Mouse (Mus musculus): ENCODE data around the gene Dda1. TPM values are rescaled to one million over a fixed set of nuclear protein-coding genes. Genes with fewer than 3 reads are reported as not detected.

The Dda1 gene
- total and polyA plus RNA-seq, 2 experiments from 2014 or later = 66.4 to 73.5 TPM

DNA sequence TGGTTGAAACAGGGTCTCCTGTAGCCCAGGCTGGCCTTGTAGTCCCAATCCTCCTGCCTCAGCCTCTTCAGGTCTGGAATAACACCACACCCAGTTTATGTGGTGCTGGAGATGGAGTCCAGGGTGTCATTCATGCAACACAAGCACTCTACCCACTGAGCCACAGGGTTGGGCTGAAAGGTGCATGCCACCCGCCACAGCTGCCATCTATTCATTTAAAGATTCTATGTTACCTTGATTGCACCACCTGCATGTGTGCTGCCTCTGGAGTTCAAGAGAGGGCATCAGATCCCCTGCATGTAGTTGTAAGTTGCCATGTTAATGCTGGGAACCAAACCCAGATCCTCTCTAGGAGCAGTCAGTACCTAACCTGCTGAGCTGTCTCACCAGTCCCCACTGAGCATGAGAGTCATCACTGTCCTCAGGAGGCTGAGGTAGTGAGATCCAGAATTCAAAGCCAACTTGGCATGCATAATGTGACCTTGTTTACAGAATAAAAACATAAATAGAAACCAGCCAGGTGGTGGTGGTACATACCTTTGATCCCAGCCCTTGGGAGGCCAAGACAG lies 28.2 kb downstream of the Dda1 start:
- DNase-seq (ENCODE audit: low spot score) (no peak), ATAC-seq (ENCODE audit: insufficient read depth, low read depth) (no peak)
- Histone ChIP-seq H3K36me3 (replicated peaks; ENCODE audit: control insufficient read depth, insufficient read depth, low read length) (peaks cover 7% of the 10 kb centered on the region), H3K9me3 (replicated peaks; ENCODE audit: control insufficient read depth, low read length) (no peaks in the 10 kb centered on the region), H3K4me2 (ENCODE audit: low read depth, low read length) (no peak overlapping the region), H3K27ac (ENCODE audit: low read depth) (0 out of 2 replicates have a peak overlapping the region, but pooled peaks have one; percentile 54), H3K9ac (replicated peaks; ENCODE audit: low read depth, low read length) (no peak overlapping the region), H3K4me1 (ENCODE audit: control insufficient read depth, insufficient read depth) (peaks cover 44% of the 10 kb centered on the region), H3K4me3 (ENCODE audit: low read depth, low read length) (no peak overlapping the region), H3K27me3 (ENCODE audit: control insufficient read depth, insufficient read depth, low read length) (no peaks in the 10 kb centered on the region)
- no peak for TF ChIP-seq EP300 (IDR thresholded peaks at IDR 0.05; ENCODE audit: low read depth)
- no peak for TF ChIP-seq CTCF (IDR thresholded peaks at IDR 0.05; ENCODE audit: low read depth)
- WGBS = 96% methylated on average over 1 of the region's 1 CpGs

DNA sequence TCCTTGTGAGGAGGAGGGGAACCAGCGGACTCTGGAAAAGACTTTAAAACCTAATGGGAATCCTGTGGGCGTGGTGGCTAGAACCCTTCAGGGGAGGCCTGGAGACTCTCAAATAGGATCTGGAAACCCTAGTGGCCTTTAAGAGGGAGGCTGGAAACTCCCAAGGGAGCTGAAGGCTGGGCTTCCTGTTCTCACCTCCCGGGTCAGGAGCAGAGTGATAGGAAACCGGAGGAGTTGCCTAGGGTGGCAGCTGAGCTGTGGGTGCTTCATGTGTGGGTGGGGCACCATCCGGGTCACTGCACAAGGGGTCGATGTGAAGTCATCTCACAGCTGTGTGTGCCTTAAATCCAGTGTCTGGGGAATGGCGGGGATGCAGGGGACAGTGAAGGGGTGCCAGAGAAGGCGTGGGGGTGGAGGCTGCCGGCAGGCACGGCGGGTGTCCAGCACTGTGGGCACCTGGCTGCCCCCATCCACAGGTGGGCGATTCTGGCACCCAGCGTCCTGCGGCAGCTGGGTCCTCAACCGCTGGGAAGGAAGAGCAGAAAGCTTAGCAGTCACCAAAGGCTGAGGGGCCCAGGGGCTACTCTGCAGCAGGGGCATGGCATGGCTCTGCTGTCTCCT lies 29.0 kb downstream of the Dda1 start:
- peak overlapping the region; percentile 9; the same call in 1 of the 2 replicates for H3K4me2 ChIP-seq (ENCODE audit: low read depth, low read length)
- H3K36me3 ChIP-seq (replicated peaks; ENCODE audit: control insufficient read depth, insufficient read depth, low read length) = no peaks in the 10 kb centered on the region; the same call in 1 of the 2 replicates
- ATAC-seq (ENCODE audit: insufficient read depth, low read depth) (0 out of 2 replicates have a peak, but pooled peaks have one; percentile 8), DNase-seq (ENCODE audit: low spot score) (peak; percentile 35)
- no peaks in the 10 kb centered on the region for H3K27me3 ChIP-seq (ENCODE audit: control insufficient read depth, insufficient read depth, low read length)
- 15% methylated on average over 15 of the region's 15 CpGs for WGBS
- no peak overlapping the region for H3K4me3 ChIP-seq (ENCODE audit: low read depth, low read length)
- peaks cover 44% of the 10 kb centered on the region for H3K4me1 ChIP-seq (ENCODE audit: control insufficient read depth, insufficient read depth)
- H3K27ac ChIP-seq (ENCODE audit: low read depth) = peak overlapping the region; percentile 49
- no peaks in the 10 kb centered on the region for H3K9me3 ChIP-seq (replicated peaks; ENCODE audit: control insufficient read depth, low read length)
- no peak overlapping the region for H3K9ac ChIP-seq (replicated peaks; ENCODE audit: low read depth, low read length)
- no peak for TF ChIP-seq CTCF (IDR thresholded peaks at IDR 0.05; ENCODE audit: low read depth)
- TF ChIP-seq EP300 (IDR thresholded peaks at IDR 0.05; ENCODE audit: low read depth) = 0 out of 2 replicates have a peak, but pooled peaks have one; percentile 21

DNA sequence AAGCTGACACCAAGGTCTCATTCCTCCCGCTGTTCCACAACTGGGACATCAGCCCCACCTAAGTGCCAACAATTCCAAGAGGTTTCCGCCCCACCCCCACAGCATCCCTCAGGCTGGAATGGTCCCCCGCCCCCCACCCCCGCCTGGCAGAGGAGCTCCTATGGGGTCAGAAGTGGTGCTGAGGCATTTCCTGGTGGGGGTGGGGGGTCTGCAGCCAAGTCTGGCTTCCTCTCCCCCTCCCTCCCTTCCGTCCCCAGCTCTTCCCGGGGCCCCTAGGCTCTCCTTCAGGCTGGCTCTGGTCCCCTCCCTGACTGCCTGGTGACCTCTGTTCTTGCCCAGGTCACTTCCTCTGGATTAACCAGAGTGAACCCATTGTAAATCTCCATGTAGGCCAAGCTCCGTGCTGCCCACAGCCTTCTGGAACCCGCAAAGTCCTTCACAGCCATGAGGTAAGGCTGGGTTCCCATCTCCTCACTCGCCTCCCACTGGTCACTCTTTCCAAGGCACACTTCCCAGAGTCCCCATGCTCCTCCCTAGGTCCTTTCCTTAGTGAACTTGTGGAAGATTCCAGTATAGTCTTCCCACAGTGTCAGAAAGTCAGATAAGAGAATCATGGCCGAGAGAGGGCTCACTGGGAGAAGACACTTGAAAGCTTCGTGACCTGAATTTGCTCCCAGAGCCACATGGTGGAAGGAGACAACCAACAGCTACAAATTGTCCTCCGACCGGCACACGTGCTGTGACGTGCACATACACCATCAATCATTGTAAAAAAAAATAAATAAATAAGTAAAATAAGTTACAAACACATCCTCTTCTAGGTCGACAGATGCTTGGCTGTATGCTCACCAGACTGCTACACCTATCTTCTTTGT lies 30.1 kb downstream of the Dda1 start:
- WGBS = 31% methylated on average over 16 of the region's 16 CpGs
- DNase-seq (ENCODE audit: low spot score) (peak; percentile 43), ATAC-seq (ENCODE audit: insufficient read depth, low read depth) (no peak)
- Histone ChIP-seq H3K4me2 (ENCODE audit: low read depth, low read length) (peak overlapping the region; percentile 9; the same call in 1 of the 2 replicates), H3K4me1 (ENCODE audit: control insufficient read depth, insufficient read depth) (peaks cover 44% of the 10 kb centered on the region), H3K9ac (replicated peaks; ENCODE audit: low read depth, low read length) (no peak overlapping the region), H3K4me3 (ENCODE audit: low read depth, low read length) (no peak overlapping the region), H3K27ac (ENCODE audit: low read depth) (peak overlapping the region; percentile 49), H3K9me3 (replicated peaks; ENCODE audit: control insufficient read depth, low read length) (no peaks in the 10 kb centered on the region), H3K27me3 (ENCODE audit: control insufficient read depth, insufficient read depth, low read length) (no peaks in the 10 kb centered on the region), H3K36me3 (replicated peaks; ENCODE audit: control insufficient read depth, insufficient read depth, low read length) (no peaks in the 10 kb centered on the region)
- no peak for TF ChIP-seq CTCF (IDR thresholded peaks at IDR 0.05; ENCODE audit: low read depth)

DNA sequence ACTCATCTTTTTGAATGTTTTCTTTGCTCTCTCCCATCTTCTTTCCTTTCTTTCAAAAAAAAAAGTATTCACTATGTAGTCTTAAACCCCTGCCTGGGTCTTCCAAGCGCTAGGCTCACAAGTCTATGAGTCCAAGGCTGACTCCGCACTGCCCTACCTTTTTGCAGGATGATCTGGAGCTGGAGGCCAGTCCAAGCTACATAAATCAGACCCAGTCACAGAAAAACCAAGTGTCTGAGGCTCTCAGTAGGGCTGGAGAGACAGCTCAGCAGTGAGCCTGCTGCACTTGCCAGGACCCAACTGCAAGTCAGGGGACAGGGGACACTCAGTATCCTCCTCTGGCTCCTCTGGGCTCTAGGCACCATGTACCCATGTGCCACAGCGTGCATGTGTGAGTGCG lies 35.4 kb downstream of the Dda1 start:
- no peaks in the 10 kb centered on the region for H3K36me3 ChIP-seq (replicated peaks; ENCODE audit: control insufficient read depth, insufficient read depth, low read length)
- TF ChIP-seq CTCF (IDR thresholded peaks at IDR 0.05; ENCODE audit: low read depth) (no peak), EP300 (IDR thresholded peaks at IDR 0.05; ENCODE audit: low read depth) (no peak)
- no peak overlapping the region for H3K4me2 ChIP-seq (ENCODE audit: low read depth, low read length)
- H3K9me3 ChIP-seq (replicated peaks; ENCODE audit: control insufficient read depth, low read length) = no peaks in the 10 kb centered on the region
- H3K27me3 ChIP-seq (ENCODE audit: control insufficient read depth, insufficient read depth, low read length) = peaks cover 41% of the 10 kb centered on the region
- no peak overlapping the region for H3K27ac ChIP-seq (ENCODE audit: low read depth)
- WGBS = 90% methylated on average over 4 of the region's 4 CpGs
- H3K4me3 ChIP-seq (ENCODE audit: low read depth, low read length) = no peak overlapping the region
- no peak for DNase-seq (ENCODE audit: low spot score)
- peaks cover 7% of the 10 kb centered on the region; the same call in 1 of the 2 replicates for H3K4me1 ChIP-seq (ENCODE audit: control insufficient read depth, insufficient read depth)
- no peak overlapping the region for H3K9ac ChIP-seq (replicated peaks; ENCODE audit: low read depth, low read length)
- ATAC-seq (ENCODE audit: insufficient read depth, low read depth) = no peak

DNA sequence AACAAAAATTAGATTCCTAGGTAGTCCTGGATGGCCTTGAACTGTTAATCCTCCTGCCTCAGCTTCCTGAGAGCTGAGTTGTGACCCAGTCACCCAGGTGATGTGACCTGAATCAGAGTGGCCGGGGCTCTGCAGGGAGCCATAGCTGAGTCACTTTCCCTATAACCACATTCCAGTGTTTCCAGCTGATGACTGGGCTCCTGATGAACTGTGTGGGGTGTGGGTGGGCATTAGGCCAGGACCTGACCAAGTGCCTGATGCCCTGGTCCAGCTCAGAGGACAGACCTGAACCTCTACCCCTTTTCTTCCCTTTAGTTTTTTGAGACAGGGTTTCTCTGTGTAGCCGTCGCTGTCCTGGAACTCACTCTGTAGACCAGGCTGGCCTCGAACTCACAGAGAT lies 36.3 kb downstream of the Dda1 start:
- H3K4me1 ChIP-seq (ENCODE audit: control insufficient read depth, insufficient read depth) = 0 out of 2 replicates have a peak, but pooled peaks cover 3% of the 10 kb centered on the region
- no peak overlapping the region for H3K9ac ChIP-seq (replicated peaks; ENCODE audit: low read depth, low read length)
- ATAC-seq (ENCODE audit: insufficient read depth, low read depth) = no peak
- TF ChIP-seq EP300 (IDR thresholded peaks at IDR 0.05; ENCODE audit: low read depth) (no peak), CTCF (IDR thresholded peaks at IDR 0.05; ENCODE audit: low read depth) (no peak)
- H3K36me3 ChIP-seq (replicated peaks; ENCODE audit: control insufficient read depth, insufficient read depth, low read length) = no peaks in the 10 kb centered on the region
- WGBS = 87% methylated on average over 4 of the region's 4 CpGs
- no peak for DNase-seq (ENCODE audit: low spot score)
- no peak overlapping the region for H3K4me2 ChIP-seq (ENCODE audit: low read depth, low read length)
- peaks cover 50% of the 10 kb centered on the region for H3K27me3 ChIP-seq (ENCODE audit: control insufficient read depth, insufficient read depth, low read length)
- H3K9me3 ChIP-seq (replicated peaks; ENCODE audit: control insufficient read depth, low read length) = no peaks in the 10 kb centered on the region
- H3K27ac ChIP-seq (ENCODE audit: low read depth) = no peak overlapping the region
- no peak overlapping the region for H3K4me3 ChIP-seq (ENCODE audit: low read depth, low read length)

Data from heart, postnatal 0 days (tissue).